Mouse (Mus musculus) MEL (cell line): ENCODE results near the gene Gm43517. TPM values are rescaled to one million over a fixed set of nuclear protein-coding genes. Genes with fewer than 3 reads are reported as not detected.

Source experiments
- DNase-seq: peaks from one replicate; pipeline ENCODE4 v3.0.0; 2011; ENCODE audit warnings: low read depth, low spot score
- H3K27ac ChIP-seq: 2 replicates; pipeline ENCODE4 v1.5.1; 2012; ENCODE audit warnings: low read depth, mild to moderate bottlenecking, control low read depth, low read length, moderate library complexity; ENCODE audit not compliant: control insufficient read depth
- H3K27me3 ChIP-seq, 2 experiments: fragments of 150-350 bp in 1 of 2; sonication (generic) in 1 of 2; 2 replicates each; pipeline ENCODE4 v1.6.1; 2012; ENCODE audit warnings: low read length in 2 of 2, mild to moderate bottlenecking in 2 of 2, improper control_type of control experiment in 1 of 2, moderate library complexity in 1 of 2; ENCODE audit not compliant: insufficient read depth in 2 of 2, control insufficient read depth in 1 of 2
- H3K36me3 ChIP-seq, 2 experiments: 2 replicates each; pipeline ENCODE4 v1.6.1; 2012 to 2014; ENCODE audit warnings: low read length in 2 of 2, improper control_type of control experiment in 1 of 2, inconsistent platforms in 1 of 2, mild to moderate bottlenecking in 1 of 2; ENCODE audit not compliant: insufficient read depth in 2 of 2, control insufficient read depth in 1 of 2
- H3K4me1 ChIP-seq, 2 experiments: fragments of 150-350 bp in 1 of 2; sonication (generic) in 1 of 2; 2 replicates each; pipeline ENCODE4 v1.6.1; 2012; ENCODE audit warnings: low read length in 2 of 2, improper control_type of control experiment in 1 of 2, mild to moderate bottlenecking in 1 of 2; ENCODE audit not compliant: insufficient read depth in 2 of 2, control insufficient read depth in 1 of 2
- H3K4me3 ChIP-seq, 2 experiments: fragments of 150-350 bp in 1 of 2; sonication (generic) in 1 of 2; 2 replicates each; pipeline ENCODE4 v1.5.1; 2012; ENCODE audit warnings: low read depth in 2 of 2, low read length in 2 of 2, mild to moderate bottlenecking in 2 of 2, moderate library complexity in 2 of 2, control low read depth in 1 of 2, improper control_type of control experiment in 1 of 2; ENCODE audit not compliant: control insufficient read depth in 1 of 2, insufficient read depth in 1 of 2
- H3K79me2 ChIP-seq: 2 replicates; pipeline ENCODE4 v1.6.1; 2012; ENCODE audit warnings: mild to moderate bottlenecking, low read length, moderate library complexity; ENCODE audit not compliant: control insufficient read depth, poor library complexity, insufficient read depth
- H3K9ac ChIP-seq: 2 replicates; pipeline ENCODE4 v1.6.1; 2012; ENCODE audit warnings: low read depth, mild to moderate bottlenecking, control low read depth, low read length, moderate library complexity; ENCODE audit not compliant: control insufficient read depth, poor library complexity, severe bottlenecking
- H3K9me3 ChIP-seq: fragments of 150-350 bp; sonication (generic); replicated peaks from 2 replicates; pipeline ENCODE4 v1.6.1; 2012; ENCODE audit warnings: mild to moderate bottlenecking, low read length, improper control_type of control experiment, moderate library complexity; ENCODE audit not compliant: insufficient read depth
- BHLHE40 ChIP-seq: IDR thresholded peaks from 2 replicates; pipeline ENCODE4 v1.6.1; 2012; ENCODE audit warnings: low read depth, mild to moderate bottlenecking, inconsistent platforms, low read length, improper control_type of control experiment, borderline replicate concordance
- CTCF ChIP-seq, 3 experiments: IDR thresholded peaks in 2 of 3; conservative IDR thresholded peaks in 1 of 3; 2 replicates each; pipeline ENCODE4 v1.5.1; 2011 to 2012; ENCODE audit warnings: low read length in 3 of 3, low read depth in 2 of 3, mild to moderate bottlenecking in 2 of 3, improper control_type of control experiment in 1 of 3, inconsistent platforms in 1 of 3, mixed read lengths in 1 of 3, moderate library complexity in 1 of 3; ENCODE audit not compliant: control insufficient read depth in 1 of 3, insufficient read depth in 1 of 3, poor library complexity in 1 of 3, severe bottlenecking in 1 of 3
- E2F4 ChIP-seq: IDR thresholded peaks from 2 replicates; pipeline ENCODE4 v1.6.1; 2011; ENCODE audit warnings: low read depth, low read length, improper control_type of control experiment, borderline replicate concordance
- EP300 ChIP-seq, 2 experiments: IDR thresholded peaks; 2 replicates each; pipeline ENCODE4 v1.6.1; 2011; ENCODE audit warnings: improper control_type of control experiment in 2 of 2, low read length in 2 of 2, low read depth in 1 of 2, mild to moderate bottlenecking in 1 of 2
- ETS1 ChIP-seq: IDR thresholded peaks from 2 replicates; pipeline ENCODE4 v1.6.1; 2012; ENCODE audit warnings: low read depth, mild to moderate bottlenecking, inconsistent platforms, low read length, improper control_type of control experiment, moderate library complexity
- GATA1 ChIP-seq: IDR thresholded peaks from 2 replicates; pipeline ENCODE4 v1.6.1; 2011; ENCODE audit warnings: low read depth, low read length, improper control_type of control experiment
- HCFC1 ChIP-seq: IDR thresholded peaks from 2 replicates; pipeline ENCODE4 v1.6.1; 2012; ENCODE audit warnings: low read depth, mild to moderate bottlenecking, inconsistent platforms, low read length, improper control_type of control experiment, moderate library complexity
- KAT2A ChIP-seq: conservative IDR thresholded peaks from 2 replicates; pipeline ENCODE4 v1.6.1; 2012; ENCODE audit warnings: low read depth, low read length, improper control_type of control experiment, inconsistent platforms
- MAFK ChIP-seq: IDR thresholded peaks from 2 replicates; pipeline ENCODE4 v1.6.1; 2011; ENCODE audit warnings: low read depth, mild to moderate bottlenecking, low read length, improper control_type of control experiment, borderline replicate concordance
- MAX ChIP-seq: IDR thresholded peaks from 2 replicates; pipeline ENCODE4 v1.6.1; 2011; ENCODE audit warnings: low read length, improper control_type of control experiment
- MAZ ChIP-seq: IDR thresholded peaks from 2 replicates; pipeline ENCODE4 v1.6.1; 2012; ENCODE audit warnings: low read depth, mild to moderate bottlenecking, inconsistent platforms, low read length, improper control_type of control experiment
- MYC ChIP-seq: IDR thresholded peaks from 2 replicates; pipeline ENCODE4 v1.6.1; 2011; ENCODE audit warnings: low read depth, mild to moderate bottlenecking, low read length, improper control_type of control experiment, moderate library complexity
- NELFE ChIP-seq: IDR thresholded peaks from 2 replicates; pipeline ENCODE4 v1.6.1; 2011; ENCODE audit warnings: low read depth, low read length, improper control_type of control experiment
- NRF1 ChIP-seq: IDR thresholded peaks from 2 replicates; pipeline ENCODE4 v1.6.1; 2014; ENCODE audit warnings: low read depth, mild to moderate bottlenecking, inconsistent platforms, low read length, improper control_type of control experiment, moderate library complexity; ENCODE audit not compliant: poor library complexity, insufficient read depth, severe bottlenecking
- POLR2AphosphoS2 ChIP-seq: IDR thresholded peaks from 2 replicates; pipeline ENCODE4 v1.6.1; 2011; ENCODE audit warnings: low read length, improper control_type of control experiment
- RAD21 ChIP-seq: IDR thresholded peaks from 2 replicates; pipeline ENCODE4 v1.6.1; 2011; ENCODE audit warnings: mild to moderate bottlenecking, low read depth, low read length, improper control_type of control experiment
- SMC3 ChIP-seq: IDR thresholded peaks from 2 replicates; pipeline ENCODE4 v1.6.1; 2011; ENCODE audit warnings: low read depth, low read length, improper control_type of control experiment
- TAL1 ChIP-seq: IDR thresholded peaks from 2 replicates; pipeline ENCODE4 v1.6.1; 2012; ENCODE audit warnings: mild to moderate bottlenecking, inconsistent platforms, low read length, moderate library complexity, mixed read lengths
- TCF12 ChIP-seq: IDR thresholded peaks from 2 replicates; pipeline ENCODE4 v1.6.1; 2014; ENCODE audit warnings: low read depth, mild to moderate bottlenecking, inconsistent platforms, low read length, improper control_type of control experiment, moderate library complexity
- USF1 ChIP-seq: IDR thresholded peaks from 2 replicates; pipeline ENCODE4 v1.6.1; 2014; ENCODE audit warnings: low read depth, mild to moderate bottlenecking, inconsistent platforms, low read length, improper control_type of control experiment, moderate library complexity
- ZMIZ1 ChIP-seq: IDR thresholded peaks from 2 replicates; pipeline ENCODE4 v1.6.1; 2012; ENCODE audit warnings: low read depth, mild to moderate bottlenecking, inconsistent platforms, low read length, improper control_type of control experiment, moderate library complexity
- polyA plus RNA-seq, 2 experiments: library from polyadenylated mRNA; stranded (reverse) in 1 of 2; unstranded in 1 of 2; fragments of >175 nt in 1 of 2; fragments of >200 nt in 1 of 2; gene quantifications; 2 replicates each; pipeline versions ENCODE4 v1.2.1 to v1.2.4; 2012; ENCODE audit warnings: low replicate concordance in 2 of 2, low read depth in 1 of 2; ENCODE audit not compliant: insufficient read length in 2 of 2, insufficient read depth in 1 of 2, missing spikeins in 1 of 2
- total RNA-seq: library from RNA; depleted of rRNA; stranded (reverse); fragments of 300-350 nt; gene quantifications from 2 replicates; pipeline ENCODE4 v1.2.3, GENCODE M21; 2012

Gm43517 gene
- total and polyA plus RNA-seq, 3 experiments, result not detected

GRCm38 (mm10) chr12:49390257-49390656 is 5.3 kb downstream of the Gm43517 start:
- Histone ChIP-seq H3K36me3 (no peaks in the 10 kb centered on the region), H3K4me3 (no peak overlapping the region), H3K9ac (no peak overlapping the region), H3K4me1 (no peaks in the 10 kb centered on the region), H3K9me3 (no peaks in the 10 kb centered on the region), H3K79me2 (no peaks in the 10 kb centered on the region), H3K27ac (no peak overlapping the region), H3K27me3 (no peaks in the 10 kb centered on the region)
- no peak for DNase-seq
- TF ChIP-seq MAZ (no peak), GATA1 (no peak), NELFE (no peak), POLR2AphosphoS2 (no peak), CTCF (IDR thresholded peaks at IDR 0.05 in 2 of 3, conservative IDR thresholded peaks at IDR 0.05 in 1 of 3; ENCODE audit: control insufficient read depth in 1 of 3, insufficient read depth in 1 of 3, low read depth in 2 of 3, low read length in 3 of 3, poor library complexity in 1 of 3, severe bottlenecking in 1 of 3) (no peak), NRF1 (no peak), TAL1 (no peak), SMC3 (no peak), ZMIZ1 (no peak)

- DNase-seq, result no peak
- no peak overlapping the region for H3K9ac ChIP-seq
- H3K27me3 ChIP-seq, result no peaks in the 10 kb centered on the region
- no peak overlapping the region for H3K4me3 ChIP-seq
- no peak overlapping the region for H3K27ac ChIP-seq
- no peaks in the 10 kb centered on the region for H3K36me3 ChIP-seq
- no peaks in the 10 kb centered on the region for H3K79me2 ChIP-seq
- no peaks in the 10 kb centered on the region for H3K4me1 ChIP-seq
- H3K9me3 ChIP-seq, result no peaks in the 10 kb centered on the region
- TF ChIP-seq MAFK (no peak), KAT2A (no peak), TCF12 (no peak), MYC (no peak), CTCF (IDR thresholded peaks at IDR 0.05 in 2 of 3, conservative IDR thresholded peaks at IDR 0.05 in 1 of 3; ENCODE audit: control insufficient read depth in 1 of 3, insufficient read depth in 1 of 3, low read depth in 2 of 3, low read length in 3 of 3, poor library complexity in 1 of 3, severe bottlenecking in 1 of 3) (no peak), BHLHE40 (no peak), EP300 (IDR thresholded peaks at IDR 0.05; ENCODE audit: low read depth in 1 of 2, low read length in 2 of 2) (no peak), E2F4 (no peak), ETS1 (no peak), GATA1 (no peak), MAZ (no peak), TAL1 (no peak), MAX (no peak), HCFC1 (no peak), RAD21 (no peak), USF1 (no peak)
Measured at GRCm38 (mm10) chr12:49390926-49391304, 5.9 kb downstream of the Gm43517 start.
